Mouse (Mus musculus): ENCODE measurements around the gene Folr1.

The Folr1 gene

DNA sequence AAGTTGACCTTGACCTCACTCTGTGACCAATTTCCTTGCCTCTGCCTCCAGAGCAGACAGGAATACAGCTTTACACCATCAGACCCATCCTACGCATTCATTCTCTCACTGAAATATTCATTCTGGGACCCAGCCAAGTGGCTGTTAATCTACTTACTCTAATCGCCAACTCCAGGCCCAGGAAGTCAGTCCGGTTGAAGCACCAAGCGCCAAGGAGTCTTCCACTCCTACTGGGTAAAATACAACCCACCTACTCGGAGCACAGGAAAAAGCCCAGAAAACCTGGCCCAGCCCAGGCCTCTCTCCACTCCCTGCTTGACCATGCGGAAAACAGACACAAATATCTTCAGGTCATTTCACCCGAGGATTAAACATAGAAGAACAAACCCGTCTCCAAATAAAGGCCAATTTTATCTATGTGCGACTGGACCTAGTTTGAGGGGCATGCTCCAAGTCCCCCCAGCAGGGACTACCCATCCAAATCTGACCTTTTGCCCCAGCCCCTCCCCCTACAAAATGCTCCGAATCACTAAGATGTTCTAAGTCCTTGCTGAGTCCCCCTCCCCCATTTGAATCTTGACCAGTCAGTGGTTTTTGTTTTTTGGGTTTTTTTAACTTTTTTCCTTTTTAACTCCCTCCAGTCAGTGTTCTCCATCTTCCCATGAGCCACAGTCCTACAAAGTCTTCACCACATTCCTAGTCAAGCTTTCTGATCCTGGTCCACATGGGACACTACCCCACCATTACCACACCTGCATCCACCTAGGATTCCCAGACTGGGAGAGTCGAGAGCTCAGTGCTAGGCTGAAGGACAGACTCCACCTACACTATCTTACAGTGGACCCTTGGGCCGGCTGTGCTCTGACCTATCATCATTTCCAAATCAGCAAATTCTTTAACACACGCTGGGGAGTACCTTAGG lies 2.1 kb downstream of the Folr1 start:
- no peak for DNase-seq

DNA sequence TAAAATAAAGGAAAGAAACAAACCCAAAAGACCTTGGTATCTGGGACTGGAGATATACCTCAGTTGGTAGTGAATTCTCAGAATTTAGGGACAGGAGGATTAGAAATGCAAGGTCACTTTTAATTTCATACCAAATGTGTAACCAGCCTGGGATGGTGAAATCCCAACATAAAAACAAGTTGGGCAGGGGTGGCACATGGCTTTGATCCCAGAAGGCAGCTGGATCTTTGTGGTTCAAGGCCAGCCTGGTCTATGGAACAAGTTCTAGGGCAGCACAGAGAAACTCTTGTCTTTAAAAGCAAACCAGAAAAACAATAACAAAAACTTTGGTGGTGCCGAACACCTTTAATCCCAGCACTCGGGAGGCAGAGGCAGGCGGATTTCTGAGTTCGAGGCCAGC lies 3.1 kb downstream of the Folr1 start:
- no peak for DNase-seq

DNA sequence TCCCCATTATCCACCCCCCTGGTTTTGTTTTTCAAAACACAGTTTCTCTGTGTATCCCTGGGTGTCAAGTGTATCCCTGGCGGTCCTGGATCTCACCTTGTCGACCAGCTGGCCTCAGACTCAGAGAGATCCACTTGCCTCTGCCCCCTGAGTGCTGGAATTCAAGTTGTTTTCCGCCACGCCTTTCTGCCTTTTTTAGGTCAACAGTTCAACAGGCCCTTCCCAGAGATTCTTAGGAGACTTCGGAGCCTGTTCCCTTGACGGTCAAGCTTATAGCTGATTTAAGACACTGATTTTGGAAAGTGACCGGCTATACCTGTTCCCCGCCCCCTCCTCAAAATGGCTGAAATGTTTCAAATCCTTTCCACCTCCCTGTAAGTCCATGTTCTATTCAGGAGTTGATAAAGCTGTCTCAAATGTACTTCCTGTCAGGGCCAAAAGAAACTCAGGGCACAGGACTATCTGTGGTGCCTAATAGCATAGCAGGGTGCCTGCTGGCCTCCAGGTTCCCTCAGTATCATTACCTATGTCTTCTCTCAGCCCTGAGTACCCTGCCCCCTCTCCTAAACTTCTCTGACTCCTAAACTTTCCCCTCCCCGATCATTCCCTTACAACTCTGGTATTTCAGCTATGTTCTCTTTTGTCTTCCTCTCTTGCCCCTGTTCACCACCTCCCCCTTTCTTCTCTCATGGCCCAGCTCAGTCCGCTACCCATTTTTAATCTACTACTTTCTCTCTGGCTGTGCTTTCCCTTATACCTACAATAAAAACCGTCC lies 3.9 kb downstream of the Folr1 start:
- no peak for DNase-seq

DNA sequence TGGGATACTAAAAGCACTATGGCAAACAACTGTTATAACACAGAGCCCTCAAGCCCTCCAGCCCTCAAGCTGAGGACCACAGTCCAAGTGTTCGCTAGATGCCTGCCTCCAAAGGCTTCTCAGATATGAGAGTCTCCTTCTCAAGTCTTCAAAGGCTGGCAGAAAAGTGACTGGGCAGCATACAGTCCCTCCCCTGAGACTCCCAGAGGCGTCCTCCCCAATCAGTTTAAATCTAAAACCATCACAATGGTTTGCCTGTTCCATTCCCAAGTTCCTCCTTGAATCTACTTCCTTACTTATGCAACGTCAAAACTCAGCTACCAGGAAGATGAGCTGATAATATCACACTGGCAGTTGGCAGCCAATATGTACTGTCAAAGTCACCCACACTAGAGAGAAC lies 7.2 kb downstream of the Folr1 start, which contains the start of gene Anapc15:
Gene Anapc15 (plus strand): TSS at position 301 of the 400 bp plus-strand sequence.
- no peak for DNase-seq

DNA sequence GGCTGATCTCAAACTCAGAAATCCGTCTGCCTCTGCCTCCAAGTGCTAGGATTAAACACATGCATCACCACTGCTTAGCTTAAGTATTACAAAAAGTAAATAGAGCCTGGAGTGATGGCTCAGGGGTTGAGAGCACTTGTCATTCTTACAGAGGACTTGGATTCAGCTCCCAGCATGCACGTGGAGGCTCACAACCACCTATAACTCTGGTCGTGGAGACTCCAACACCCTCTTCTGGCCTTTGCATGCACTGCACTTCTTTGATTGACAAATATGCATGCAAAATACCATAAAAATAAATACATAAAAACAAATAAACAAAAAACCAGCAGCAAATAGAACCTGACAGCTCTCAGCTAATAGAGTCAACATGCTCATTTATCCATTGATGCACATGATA lies 8.3 kb downstream of the Folr1 start:
- no peak for DNase-seq

DNA sequence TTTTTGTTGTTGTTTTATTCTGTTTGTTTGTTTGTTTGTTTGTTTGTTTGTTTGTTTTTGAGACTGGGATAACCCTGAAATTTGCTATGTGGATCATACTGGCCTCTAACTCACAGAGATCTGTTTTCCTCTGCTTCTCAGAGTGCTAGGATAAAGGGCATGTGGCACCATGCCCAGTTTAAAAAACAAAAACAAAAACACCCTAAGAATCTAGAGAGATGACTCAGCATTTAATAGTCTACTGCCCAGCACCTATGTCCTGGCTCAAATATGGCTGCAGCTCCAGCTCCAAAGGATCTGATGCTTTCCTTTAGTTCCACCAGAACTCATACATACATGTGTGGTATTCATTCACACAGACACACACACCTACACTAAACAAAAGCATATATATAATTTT lies 9.6 kb downstream of the Folr1 start:
- no peak for DNase-seq

DNA sequence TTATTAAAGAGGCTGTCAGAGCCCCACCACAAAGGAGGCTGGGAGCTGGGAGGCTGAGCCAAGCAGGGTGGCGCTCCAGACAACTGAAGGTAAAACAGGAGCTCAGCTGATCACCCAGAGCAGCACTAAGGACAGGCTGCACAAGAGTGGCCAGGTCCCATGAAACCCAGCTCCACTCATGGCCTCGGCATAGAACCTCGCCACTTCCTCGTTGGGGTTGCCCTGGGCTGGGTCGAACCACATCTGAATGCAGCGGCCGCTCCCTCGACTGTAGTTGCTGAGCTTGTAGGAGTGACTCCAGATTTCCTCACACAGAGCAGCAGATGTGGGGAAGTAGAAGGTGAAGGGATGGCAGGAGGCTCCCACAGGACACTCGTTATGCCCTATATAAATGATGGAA lies 12.2 kb downstream of the Folr1 start:
- DNase-seq, result peak; percentile 48 to 49

DNA sequence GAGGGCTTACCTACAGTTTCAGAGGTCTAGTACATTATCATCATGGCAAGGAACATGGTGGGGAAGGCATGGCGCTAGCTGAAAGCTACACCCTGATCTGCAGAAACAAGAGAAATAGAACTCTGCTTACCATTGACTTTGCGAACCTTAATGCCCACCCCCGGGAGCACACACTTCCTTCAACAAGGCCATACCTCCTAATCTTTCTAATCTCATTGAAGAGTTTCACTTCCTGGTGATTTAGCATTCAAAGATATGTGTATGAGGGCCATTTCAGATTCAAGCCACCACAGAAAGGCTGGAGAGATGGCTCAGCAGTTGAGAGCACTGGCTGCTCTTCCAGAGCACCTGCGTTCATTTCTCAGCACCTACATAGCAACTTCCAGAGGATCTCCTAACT lies 13.5 kb downstream of the Folr1 start, which contains the start of gene Folr2:
Gene Folr2 (minus strand): TSS at position 101 of the 400 bp plus-strand sequence.
- DNase-seq, result no peak

DNA sequence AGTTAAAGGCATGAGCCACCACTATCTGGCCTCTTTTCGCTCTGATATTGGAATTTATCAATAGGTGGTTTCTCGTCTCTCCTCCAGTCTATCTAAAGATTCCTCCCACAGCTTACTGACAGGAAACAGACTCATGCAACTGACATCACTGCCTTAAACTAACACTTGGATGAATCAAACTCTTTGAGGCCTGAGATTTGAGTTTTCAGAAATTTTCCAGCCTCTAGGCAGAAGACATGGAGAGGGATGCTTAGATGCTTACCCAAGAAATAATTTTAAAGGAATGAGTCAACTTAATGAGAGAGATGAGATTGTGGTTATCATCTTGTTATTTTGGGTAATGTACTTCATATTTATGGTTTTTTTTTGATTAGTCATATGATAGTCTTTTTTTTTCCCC lies 16.8 kb downstream of the Folr1 start:
- DNase-seq, result no peak

DNA sequence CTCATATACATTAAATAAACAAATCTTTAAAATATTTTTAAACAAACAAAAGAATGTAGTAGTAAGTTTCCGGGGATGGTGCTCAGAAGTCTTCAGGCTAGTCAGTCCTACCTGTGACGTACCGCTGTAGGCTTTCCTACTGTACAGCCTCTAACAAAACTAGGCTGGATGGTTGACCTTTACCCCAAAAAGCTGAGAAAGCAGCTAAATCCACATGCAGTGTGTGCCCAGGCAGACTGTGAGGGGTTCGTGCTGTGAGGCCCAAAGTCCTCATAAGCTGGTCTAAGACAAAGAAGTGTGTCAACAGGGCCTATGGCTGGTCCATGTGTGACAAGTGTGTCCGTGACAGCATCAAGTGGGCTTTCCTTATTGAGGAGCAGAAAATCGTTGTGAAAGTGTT lies 17.7 kb downstream of the Folr1 start:
- no peak for DNase-seq

DNA sequence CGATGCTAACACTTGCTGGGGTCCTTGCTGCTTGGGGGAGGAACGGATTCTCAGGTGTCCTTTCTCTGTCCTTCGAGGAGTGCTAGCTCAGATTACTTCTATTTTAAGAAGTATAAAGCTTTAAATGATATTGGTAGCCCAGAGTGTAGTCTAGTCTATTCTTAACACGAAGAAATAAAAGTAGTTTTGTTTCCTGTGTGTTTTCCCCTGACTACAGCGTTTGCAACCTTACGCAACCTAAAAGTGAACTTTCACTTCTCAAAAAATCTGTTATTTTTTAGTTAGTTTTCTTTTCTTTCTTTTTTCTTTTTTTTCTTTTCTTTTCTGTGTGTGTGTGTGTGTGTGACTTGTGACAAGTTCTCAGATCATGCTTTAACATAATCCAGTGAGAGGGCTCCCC lies 18.9 kb downstream of the Folr1 start:
- no peak for DNase-seq

DNA sequence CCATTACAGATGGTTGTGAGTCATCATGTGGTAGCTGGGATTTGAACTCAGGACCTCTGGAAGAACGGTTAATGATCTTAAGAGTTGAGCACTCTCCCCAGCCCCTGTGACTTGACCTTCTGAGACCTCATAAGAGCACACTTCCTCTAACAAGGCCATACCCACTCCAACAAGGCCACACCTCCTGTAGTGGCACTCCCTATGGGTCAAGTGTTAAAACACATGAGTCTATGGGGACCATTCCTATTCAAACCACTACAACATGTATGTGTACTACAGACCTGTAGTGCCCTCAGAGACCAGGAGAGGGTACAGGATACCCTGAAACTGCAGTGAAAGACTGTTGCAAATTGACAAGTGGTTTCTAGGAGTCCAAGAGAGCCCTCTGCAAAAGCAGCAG lies 22.7 kb downstream of the Folr1 start:
- DNase-seq, result no peak

DNA sequence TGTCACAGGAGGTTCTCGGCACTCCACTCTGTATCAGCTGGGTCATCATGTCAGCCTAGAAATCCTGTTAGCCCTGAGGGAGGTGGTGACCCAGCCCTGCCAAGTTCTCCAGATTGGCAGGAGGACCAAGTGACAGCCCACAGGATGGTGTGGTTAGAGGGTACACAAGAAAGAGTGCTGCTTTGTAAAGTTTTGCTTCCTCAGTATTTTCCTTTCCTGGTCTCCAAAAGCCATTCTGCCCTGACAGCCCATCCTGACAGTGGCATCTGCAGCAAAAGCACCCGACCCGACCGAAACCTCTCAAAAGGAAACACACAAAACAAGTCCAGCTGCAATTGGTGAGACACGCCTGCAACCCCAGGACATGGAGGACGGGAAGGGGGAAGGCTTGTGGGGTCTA lies 26.4 kb downstream of the Folr1 start:
- DNase-seq, result no peak

DNA sequence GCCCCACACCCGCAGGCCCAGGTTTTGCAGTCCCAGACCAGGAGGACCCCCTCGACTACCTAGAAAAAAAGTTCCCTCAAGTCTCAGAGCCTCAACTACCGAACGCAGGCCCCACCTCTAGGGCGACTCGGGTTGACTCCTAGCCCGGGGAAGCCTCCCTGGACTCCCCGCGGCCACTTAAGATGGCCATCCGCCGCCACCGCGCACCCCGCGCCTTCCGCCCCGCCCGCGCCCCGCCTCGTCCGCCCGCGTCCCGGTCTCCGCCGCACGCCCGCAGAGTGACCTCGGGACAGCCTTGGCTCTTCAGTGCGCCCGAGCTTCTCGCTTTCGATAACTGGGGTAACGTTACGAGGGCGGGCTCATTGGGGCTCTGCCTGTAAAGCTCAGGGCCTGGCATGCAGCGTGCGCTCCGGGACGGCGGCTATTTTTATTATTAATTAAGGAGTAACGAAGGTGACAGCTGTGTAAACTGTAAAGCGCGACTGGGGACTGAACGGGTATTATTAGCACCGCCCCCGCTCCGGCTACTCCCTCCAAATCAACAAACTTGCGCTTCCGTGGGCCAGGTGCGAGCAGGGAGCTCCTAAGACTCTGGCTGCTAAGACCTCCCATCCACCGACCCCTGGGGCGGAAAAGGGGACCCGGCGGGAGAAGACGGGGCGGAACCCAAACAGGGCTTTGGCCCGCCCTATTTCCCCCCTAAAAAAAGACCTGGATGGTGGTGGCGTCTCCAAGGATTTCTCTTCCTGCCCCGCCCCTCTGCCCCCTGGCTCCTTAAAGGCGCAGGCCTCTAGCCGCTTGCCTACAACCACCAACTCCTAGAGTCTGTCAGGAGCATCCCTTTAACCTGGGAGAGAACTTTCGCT lies 32.7 kb downstream of the Folr1 start, which contains the start of gene Inppl1:
Gene Inppl1 (minus strand): TSS at position 624 of the 866 bp plus-strand sequence.
- DNase-seq, result peak; percentile 90 to 93

DNA sequence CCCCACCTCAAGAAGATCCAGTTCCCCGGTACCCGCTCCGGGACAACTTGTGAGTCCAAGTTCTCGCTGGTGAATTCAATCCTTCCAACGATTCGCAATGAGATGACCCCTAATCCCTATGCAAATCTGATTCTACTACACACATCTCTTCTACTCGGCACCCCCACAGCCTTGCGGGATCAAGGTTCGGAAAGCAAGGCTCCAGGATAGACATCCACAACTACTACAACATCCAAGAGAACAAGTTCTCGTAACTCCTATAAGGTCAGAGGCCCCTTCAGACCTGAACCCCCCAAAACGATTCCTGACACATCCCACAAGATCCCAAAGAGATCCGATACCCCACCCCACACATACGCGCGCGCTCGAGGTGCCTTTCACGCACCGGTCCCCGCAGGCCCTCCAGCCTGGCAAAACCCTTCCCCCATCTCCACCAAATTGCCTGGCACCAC lies 33.4 kb downstream of the Folr1 start:
- DNase-seq, result no peak

DNA sequence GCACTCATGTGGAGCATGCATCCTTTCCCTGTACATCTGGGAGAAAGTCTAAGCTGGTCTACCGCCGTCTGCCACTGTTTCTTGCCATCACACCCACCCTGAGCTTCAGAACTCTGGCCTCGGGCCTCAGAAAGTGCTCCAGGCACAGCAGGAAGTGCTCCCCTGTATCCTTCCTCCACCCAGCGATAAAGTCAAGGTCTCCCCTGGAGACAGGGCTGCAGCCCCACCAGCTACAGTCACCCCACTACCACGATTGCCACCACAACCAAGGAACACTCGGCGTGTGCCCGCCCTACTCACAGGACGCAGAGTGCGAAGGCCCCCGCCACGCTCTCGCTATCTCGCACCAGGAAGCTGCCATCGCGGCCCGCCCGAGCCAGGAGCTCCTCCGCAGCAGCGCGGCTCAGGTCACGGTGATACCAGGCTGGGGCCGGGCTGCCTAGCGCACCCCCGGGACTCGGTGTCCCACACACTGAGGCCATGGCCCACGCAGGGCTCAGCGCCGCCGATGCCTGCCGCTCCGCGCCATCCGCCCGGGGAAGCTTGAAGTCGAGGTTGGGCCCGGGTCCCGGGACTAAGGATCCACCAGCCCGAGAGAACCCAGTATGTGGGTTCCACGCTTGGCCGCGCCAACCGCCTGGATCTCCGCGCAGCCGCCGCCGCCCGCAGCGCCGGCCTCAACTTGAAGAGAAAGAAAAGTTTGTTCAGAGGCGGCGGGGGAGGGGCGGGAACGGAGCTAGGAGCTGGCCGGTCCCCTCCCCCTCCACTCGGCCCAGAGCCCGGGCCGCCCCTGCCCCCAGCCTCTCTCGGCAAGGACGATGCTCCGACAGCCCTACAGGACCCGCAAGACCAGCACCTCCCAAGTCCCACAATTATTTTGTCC lies 34.1 kb downstream of the Folr1 start:
- DNase-seq, result peak; percentile 72 to 76

DNA sequence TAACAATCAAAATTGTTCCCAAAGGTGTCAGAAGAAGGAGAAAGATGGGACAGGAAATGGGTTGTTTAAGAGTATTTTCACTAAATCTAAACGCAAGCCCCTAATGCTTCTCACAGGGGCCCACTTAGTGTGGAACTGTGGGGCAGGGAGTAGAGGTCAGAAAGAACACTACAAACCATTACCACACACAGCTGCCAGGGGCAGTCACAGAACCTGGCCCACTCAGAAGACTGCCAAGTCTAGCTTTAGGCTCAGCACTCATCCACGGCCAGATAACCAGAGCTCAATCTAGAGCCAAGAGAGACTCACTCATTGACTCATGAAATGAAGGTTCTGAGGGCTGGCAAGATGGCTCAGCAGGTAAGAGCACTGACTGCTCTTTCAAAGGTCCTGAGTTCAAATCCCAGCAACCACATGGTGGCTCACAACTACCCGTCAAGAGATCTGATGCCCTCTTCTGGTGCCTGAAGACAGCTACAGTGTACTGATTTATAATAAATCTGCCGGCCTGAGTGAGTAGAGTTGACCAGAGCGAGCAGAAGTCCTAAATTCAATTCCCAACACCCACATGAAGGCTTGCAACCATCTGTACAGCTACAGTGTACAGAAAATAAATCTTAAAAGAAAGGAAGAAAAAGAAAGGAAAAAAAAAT lies 35.0 kb downstream of the Folr1 start:
- no peak for DNase-seq

DNA sequence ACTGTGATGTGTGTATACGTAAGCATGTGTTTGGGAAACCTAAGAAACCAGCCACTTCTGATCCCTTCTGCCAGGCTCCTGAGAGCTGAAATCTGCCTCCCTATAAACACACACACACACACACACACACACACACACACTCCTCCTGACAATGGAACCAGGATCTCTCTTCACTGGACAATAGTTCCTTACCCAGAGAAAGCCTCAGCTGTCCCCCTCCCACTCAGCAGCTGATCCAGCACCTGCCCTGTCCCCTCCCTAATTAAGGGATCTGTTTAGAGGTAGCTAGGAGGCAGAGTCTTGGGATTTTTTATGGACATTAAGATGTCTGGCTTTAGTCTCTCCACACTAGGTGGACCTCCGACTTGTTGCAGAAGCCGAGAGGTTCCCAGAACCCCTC lies 35.7 kb downstream of the Folr1 start:
- no peak for DNase-seq

DNA sequence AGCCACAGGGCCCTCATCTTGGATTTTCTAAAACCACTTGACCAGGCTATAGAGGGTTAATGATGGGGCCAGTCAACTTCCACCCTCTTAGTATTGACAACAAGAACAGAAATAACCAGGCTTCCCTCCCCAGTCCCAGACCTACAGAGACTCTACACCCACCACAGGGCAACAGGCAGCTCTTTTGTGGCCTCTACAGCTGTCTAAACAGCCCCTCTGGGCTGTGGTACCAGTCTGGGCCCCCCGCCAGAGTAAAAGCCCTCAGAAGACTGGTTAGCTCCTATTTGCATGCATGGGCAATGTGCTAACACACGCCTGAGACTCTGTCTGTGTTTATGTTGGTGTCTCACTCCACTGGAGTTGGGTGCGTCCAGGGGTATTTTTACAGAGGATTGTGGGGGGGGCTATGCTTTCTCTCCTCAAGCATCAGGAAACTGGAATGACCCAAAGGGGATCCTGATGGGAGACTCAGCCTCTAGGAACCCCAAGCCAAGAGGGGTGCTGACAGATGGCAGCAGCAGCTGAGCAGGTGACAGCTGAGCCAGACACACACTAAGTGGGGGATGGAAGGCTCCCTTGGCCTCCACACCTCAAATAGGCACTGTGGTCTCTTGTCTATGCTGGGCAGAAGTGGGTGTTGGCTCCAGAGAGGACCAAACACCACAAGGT lies 36.5 kb downstream of the Folr1 start:
- DNase-seq, result no peak

DNA sequence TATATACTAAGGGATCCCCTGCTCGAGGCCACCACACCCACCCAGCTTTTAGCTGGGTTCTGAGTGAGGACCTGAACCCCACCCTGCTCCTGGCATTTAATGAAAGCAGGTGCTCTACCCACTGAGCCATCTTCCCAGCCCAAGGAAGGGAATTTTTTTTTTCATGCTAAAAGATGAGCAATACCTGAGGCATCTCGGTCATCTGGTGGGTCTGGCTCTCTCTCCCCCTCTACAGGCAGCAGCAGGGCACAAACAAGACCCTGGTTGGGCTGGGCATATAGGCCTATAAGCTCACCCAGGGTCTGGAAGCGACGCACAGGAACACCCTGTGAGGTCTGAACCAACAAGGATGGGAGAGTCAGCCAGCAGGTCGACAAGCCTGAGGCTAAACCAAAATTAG lies 37.2 kb downstream of the Folr1 start:
- DNase-seq, result no peak

DNA sequence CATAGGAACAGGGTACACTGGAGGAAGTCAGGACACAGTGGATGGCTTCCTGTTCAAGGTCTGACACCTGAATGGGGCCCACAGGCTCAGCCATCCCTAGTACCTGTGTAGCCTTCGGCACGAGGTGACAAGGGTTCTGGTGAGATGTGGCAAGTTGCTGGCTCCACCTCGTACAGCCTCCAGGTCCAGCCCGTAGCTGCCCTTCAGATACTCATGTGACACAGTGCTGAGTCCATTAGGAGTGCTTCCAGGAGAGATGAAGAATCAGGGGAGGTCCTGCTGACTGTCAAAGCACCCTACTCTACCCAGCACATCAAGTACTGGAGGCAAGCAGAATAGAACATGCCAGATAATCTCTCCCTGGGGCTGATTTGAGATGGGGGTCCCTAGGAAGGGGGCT lies 38.2 kb downstream of the Folr1 start:
- DNase-seq, result no peak
